Mouse (Mus musculus) hindbrain, embryonic 11.5 days (tissue): ENCODE results near the gene Susd3. TPM values are rescaled to one million over a fixed set of nuclear protein-coding genes. Genes with fewer than 3 reads are reported as not detected.

Experiments
- ATAC-seq: fragments of 200-750 bp; cut with Nextera tagmentation; 2 replicates; pipeline ENCODE4 v1.8.0; 2017; ENCODE audit warnings: mild to moderate bottlenecking, moderate TSS enrichment, moderate library complexity; ENCODE audit not compliant: low FRiP score
- DNase-seq: peaks from one replicate; pipeline ENCODE4 v3.0.0-alpha.2; 2015; ENCODE audit warnings: low spot score
- H3K27ac ChIP-seq: fragments of 300-500 bp; sonication (generic); 2 replicates; pipeline ENCODE4 v1.5.1; 2014; ENCODE audit warnings: mild to moderate bottlenecking, low read depth, low read length
- H3K27me3 ChIP-seq: fragments of 300-500 bp; sonication (generic); 2 replicates; pipeline ENCODE4 v1.6.1; 2014; ENCODE audit warnings: mild to moderate bottlenecking, low read length, moderate library complexity, mixed read lengths; ENCODE audit not compliant: control insufficient read depth, insufficient read depth
- H3K36me3 ChIP-seq: fragments of 300-500 bp; sonication (generic); 2 replicates; pipeline ENCODE4 v1.6.1; 2014; ENCODE audit warnings: mild to moderate bottlenecking, low read length, moderate library complexity, mixed read lengths; ENCODE audit not compliant: control insufficient read depth, insufficient read depth
- H3K4me1 ChIP-seq: fragments of 300-500 bp; sonication (generic); replicated peaks from 2 replicates; pipeline ENCODE4 v1.6.1; 2014; ENCODE audit warnings: low read length, mixed read lengths; ENCODE audit not compliant: control insufficient read depth, insufficient read depth
- H3K4me2 ChIP-seq: fragments of 300-500 bp; sonication (generic); replicated peaks from 2 replicates; pipeline ENCODE4 v1.6.1; 2014; ENCODE audit warnings: mild to moderate bottlenecking, low read depth, low read length
- H3K4me3 ChIP-seq: fragments of 300-500 bp; sonication (generic); 2 replicates; pipeline ENCODE4 v1.5.1; 2014; ENCODE audit warnings: low read depth, low read length
- H3K9ac ChIP-seq: fragments of 300-500 bp; sonication (generic); 2 replicates; pipeline ENCODE4 v1.6.1; 2014; ENCODE audit warnings: low read depth, low read length
- H3K9me3 ChIP-seq: fragments of 300-500 bp; sonication (generic); 2 replicates; pipeline ENCODE4 v1.6.1; 2016; ENCODE audit warnings: low read length; ENCODE audit not compliant: control insufficient read depth
- WGBS: fragments of 180-500 bp; shearing (Covaris S2); extraction: QIAGEN DNeasy Blood & Tissue Kit; methylation state at CpG from one replicate; pipeline ENCODE4 v1.1.7; 2014; 5-methylcytosine and 5-hydroxymethylcytosine counted together
- polyA plus RNA-seq: library from polyadenylated mRNA; unstranded; fragments of >200 nt; fragmentation: Nextera tagmentation; extraction: Ambion mirVana; gene quantifications from 2 replicates; pipeline ENCODE4 v1.2.1, GENCODE M21; 2014

Susd3 gene
- polyA plus RNA-seq, 1 experiment from 2014 or later, result 0.63 TPM

GRCm38 (mm10) chr13:49271831-49272765 lies 23.6 kb upstream of the Susd3 start:
- no peak overlapping the region for H3K27ac ChIP-seq
- H3K9me3 ChIP-seq, result no peaks in the 10 kb centered on the region
- H3K9ac ChIP-seq, result no peak overlapping the region
- no peaks in the 10 kb centered on the region for H3K36me3 ChIP-seq
- no peaks in the 10 kb centered on the region for H3K4me1 ChIP-seq
- no peak for DNase-seq
- no peak overlapping the region for H3K4me3 ChIP-seq
- 75% methylated on average over 5 of the region's 5 CpGs for WGBS
- H3K4me2 ChIP-seq, result no peak overlapping the region
- ATAC-seq, result no peak
- H3K27me3 ChIP-seq, result no peaks in the 10 kb centered on the region

DNA sequence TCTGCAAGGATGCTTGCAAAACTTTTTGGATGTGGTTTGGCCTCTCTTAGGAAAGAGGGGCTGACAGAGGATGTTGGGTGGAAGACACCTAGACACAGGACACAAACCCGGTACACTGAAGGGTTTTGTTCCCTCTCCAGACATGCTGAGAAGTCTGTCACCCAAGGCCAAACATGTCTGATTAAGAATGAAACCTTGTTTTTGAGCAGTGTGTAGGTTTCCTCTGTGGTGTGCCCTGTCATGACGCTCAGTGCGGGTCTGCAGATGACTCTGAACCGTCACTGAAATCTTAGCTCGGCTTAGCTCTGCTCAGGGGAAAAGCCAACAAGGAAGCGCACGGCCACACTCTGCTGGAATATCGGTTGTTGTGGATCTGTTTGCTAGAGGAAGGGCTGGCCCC lies 22.0 kb upstream of the Susd3 start:
- H3K36me3 ChIP-seq, result no peaks in the 10 kb centered on the region
- H3K27me3 ChIP-seq, result no peaks in the 10 kb centered on the region
- no peak overlapping the region for H3K27ac ChIP-seq
- H3K9me3 ChIP-seq, result no peaks in the 10 kb centered on the region
- no peaks in the 10 kb centered on the region for H3K4me1 ChIP-seq
- H3K9ac ChIP-seq, result no peak overlapping the region
- WGBS, result 86% methylated on average over 8 of the region's 8 CpGs
- H3K4me2 ChIP-seq, result no peak overlapping the region
- DNase-seq (no peak), ATAC-seq (no peak)
- H3K4me3 ChIP-seq, result no peak overlapping the region

- Histone ChIP-seq H3K9me3 (no peaks in the 10 kb centered on the region), H3K4me3 (no peak overlapping the region), H3K4me2 (no peak overlapping the region), H3K27ac (no peak overlapping the region), H3K9ac (no peak overlapping the region), H3K4me1 (no peaks in the 10 kb centered on the region), H3K36me3 (no peaks in the 10 kb centered on the region), H3K27me3 (no peaks in the 10 kb centered on the region)
- DNase-seq (no peak), ATAC-seq (no peak)
- WGBS, result 70% methylated on average over 2 of the region's 2 CpGs
Measured at GRCm38 (mm10) chr13:49267645-49268044, 19.1 kb upstream of the Susd3 start.

- Histone ChIP-seq H3K4me2 (no peak overlapping the region), H3K27ac (no peak overlapping the region), H3K4me3 (no peak overlapping the region), H3K27me3 (no peaks in the 10 kb centered on the region), H3K9me3 (no peaks in the 10 kb centered on the region), H3K4me1 (no peaks in the 10 kb centered on the region), H3K9ac (no peak overlapping the region), H3K36me3 (no peaks in the 10 kb centered on the region)
- WGBS, result 86% methylated on average over 15 of the region's 15 CpGs
- ATAC-seq (no peak), DNase-seq (no peak)
Measured at GRCm38 (mm10) chr13:49260036-49260722, 11.7 kb upstream of the Susd3 start.

DNA sequence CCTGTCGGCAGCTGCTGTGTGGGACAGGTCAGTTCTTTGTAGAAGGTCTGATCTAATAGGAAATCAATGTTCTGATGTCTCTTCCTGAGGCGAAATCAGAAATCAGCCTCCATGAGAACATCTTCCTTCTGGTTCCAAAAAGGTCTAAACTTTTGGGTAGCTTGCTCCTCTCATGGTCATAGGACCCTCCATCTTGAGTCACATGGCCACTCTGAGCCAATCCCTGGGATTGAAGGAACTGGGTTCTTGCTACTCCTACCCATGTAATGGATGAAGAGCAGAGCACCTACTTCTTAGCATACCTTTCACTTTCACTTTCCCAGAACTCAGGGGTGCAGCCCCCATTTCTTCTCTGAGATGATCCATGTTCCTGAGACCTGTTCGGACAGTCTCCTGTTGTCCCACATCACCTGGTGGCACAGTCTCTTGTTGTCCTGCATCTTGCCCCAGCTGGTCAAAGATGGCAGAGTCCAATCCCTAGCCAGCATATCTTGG lies 9.4 kb upstream of the Susd3 start:
- no peak overlapping the region for H3K9ac ChIP-seq
- no peak for ATAC-seq

DNA sequence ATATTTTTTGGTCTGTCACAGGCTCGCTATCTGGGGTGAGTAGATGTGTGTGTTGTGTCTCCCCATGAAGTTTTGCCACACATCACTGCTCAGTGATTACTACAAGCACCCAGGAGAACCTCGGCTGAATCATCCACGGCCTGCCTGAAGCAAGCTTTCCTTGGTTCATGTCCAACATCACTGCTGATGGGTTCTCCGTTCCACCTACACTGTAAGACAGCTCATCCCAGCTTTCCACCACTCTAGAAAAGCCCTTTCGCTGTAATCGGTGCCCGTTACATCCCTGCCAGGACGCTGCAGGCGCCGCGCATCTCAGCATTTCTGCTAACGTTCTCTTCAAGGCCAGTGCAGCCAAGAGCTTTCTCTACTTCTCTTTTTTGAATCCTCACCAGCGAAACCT lies 4.2 kb upstream of the Susd3 start:
- no peak for DNase-seq
- Histone ChIP-seq H3K27ac (no peak overlapping the region), H3K36me3 (no peaks in the 10 kb centered on the region), H3K4me2 (no peak overlapping the region), H3K27me3 (peaks cover 8% of the 10 kb centered on the region), H3K9me3 (no peaks in the 10 kb centered on the region), H3K4me3 (no peak overlapping the region), H3K4me1 (peaks cover 2% of the 10 kb centered on the region; the same call in 1 of the 2 replicates), H3K9ac (no peak overlapping the region)
- 90% methylated on average over 13 of the region's 13 CpGs for WGBS
- no peak for ATAC-seq

More for the DNA sequence above, 9.4 kb upstream of the Susd3 start:
- 77% methylated on average over 3 of the region's 3 CpGs for WGBS
- Histone ChIP-seq H3K27me3 (no peaks in the 10 kb centered on the region), H3K4me3 (no peak overlapping the region), H3K36me3 (no peaks in the 10 kb centered on the region), H3K4me2 (no peak overlapping the region), H3K9me3 (no peaks in the 10 kb centered on the region), H3K27ac (no peak overlapping the region), H3K4me1 (no peaks in the 10 kb centered on the region)
- DNase-seq, result no peak

DNA sequence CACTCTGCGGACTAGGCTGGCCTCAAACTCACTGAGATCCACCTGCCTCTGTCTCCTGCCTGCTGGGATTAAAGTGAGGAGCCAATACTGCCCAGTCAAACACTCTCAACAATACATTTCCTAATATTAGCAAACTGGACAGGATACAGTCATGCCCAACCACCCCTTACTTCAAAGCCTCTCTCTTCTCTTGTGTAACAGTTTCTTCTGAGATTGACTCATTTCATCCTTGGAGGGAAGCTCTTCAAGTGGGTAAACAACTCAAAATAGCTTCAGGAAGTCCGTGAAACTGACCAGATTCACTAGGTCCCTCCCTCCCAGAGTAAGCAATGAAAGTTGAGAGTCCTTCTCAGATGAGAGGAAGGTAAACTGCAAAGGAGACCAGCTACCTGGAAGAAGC lies 3.6 kb upstream of the Susd3 start:
- peaks cover 4% of the 10 kb centered on the region; the same call in 1 of the 2 replicates for H3K4me1 ChIP-seq
- H3K4me3 ChIP-seq, result no peak overlapping the region
- H3K9me3 ChIP-seq, result no peaks in the 10 kb centered on the region
- H3K4me2 ChIP-seq, result no peak overlapping the region
- H3K9ac ChIP-seq, result no peak overlapping the region
- 70% methylated on average over 2 of the region's 2 CpGs for WGBS
- peaks cover 13% of the 10 kb centered on the region for H3K27me3 ChIP-seq
- H3K27ac ChIP-seq, result no peak overlapping the region
- ATAC-seq, result no peak
- H3K36me3 ChIP-seq, result no peaks in the 10 kb centered on the region
- no peak for DNase-seq

- no peak overlapping the region for H3K27ac ChIP-seq
- 48% methylated on average over 4 of the region's 4 CpGs for WGBS
- no peak for ATAC-seq
Measured at GRCm38 (mm10) chr13:49250716-49251517, 2.4 kb upstream of the Susd3 start.

More at GRCm38 (mm10) chr13:49250716-49251517, 2.4 kb upstream of the Susd3 start:
- no peak overlapping the region for H3K4me2 ChIP-seq
- no peaks in the 10 kb centered on the region for H3K36me3 ChIP-seq
- no peak for DNase-seq
- H3K9me3 ChIP-seq, result no peaks in the 10 kb centered on the region
- H3K27me3 ChIP-seq, result peaks cover 23% of the 10 kb centered on the region
- no peak overlapping the region for H3K4me3 ChIP-seq
- no peak overlapping the region for H3K9ac ChIP-seq
- peaks cover 4% of the 10 kb centered on the region; the same call in 1 of the 2 replicates for H3K4me1 ChIP-seq
